Mouse (Mus musculus) gastrocnemius, postnatal 4 days (tissue): Measurements from ENCODE around the gene Abr. TPM values are rescaled to one million over a fixed set of nuclear protein-coding genes. Genes with fewer than 3 reads are reported as not detected.

ENCODE experiments used
- DNase-seq, 2 experiments: peaks; one replicate each; pipeline ENCODE4 v3.0.0; 2021 to 2022; ENCODE audit warnings: low spot score in 2 of 2, mixed read lengths in 2 of 2
- total RNA-seq, 2 experiments: library from RNA; stranded (reverse); gene quantifications; 2 replicates each; pipeline ENCODE4 v1.2.3; 2021

Gene Abr
- total RNA-seq, 2 experiments from 2014 or later = 32.4 to 37.8 TPM

DNA sequence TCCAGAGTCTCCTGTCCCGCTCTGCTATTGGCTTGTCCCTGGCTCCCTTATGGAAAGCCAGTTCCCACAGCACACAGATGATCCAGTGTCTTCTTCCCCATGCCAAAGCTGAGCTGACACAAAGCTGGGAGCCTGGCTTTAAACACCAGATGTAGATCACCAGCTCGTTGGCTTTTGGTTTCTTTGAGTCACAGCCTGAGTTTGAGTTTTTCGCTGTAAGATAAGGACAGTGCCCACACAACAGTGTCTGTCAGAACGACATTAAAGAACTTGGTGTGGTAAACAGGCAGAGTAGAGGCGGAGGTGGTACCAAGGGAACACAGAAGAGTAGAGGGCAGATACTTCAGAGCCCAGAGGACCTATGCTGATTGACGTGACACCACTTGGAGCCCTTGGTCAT is 101.2 kb downstream of the Abr start:
- no peak for DNase-seq

DNA sequence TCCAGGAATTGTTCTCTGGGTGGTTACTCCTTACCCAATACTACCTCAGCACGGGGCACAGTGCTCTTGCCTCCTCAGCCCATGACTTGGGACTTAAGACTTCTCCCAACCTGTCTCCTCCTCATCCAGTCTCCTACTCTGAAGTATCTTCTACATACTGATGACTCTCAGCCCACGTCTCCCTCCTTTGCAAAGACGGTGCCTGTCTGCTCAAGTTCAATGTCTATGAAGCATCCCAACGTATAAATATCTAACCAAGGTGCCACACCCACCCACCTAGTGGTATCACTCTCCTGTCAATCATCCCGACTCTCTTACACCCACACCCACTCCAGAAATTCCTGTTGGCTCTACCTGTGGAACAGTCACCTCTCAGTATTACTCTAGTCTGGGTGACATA is 103.5 kb downstream of the Abr start:
- DNase-seq = no peak

DNA sequence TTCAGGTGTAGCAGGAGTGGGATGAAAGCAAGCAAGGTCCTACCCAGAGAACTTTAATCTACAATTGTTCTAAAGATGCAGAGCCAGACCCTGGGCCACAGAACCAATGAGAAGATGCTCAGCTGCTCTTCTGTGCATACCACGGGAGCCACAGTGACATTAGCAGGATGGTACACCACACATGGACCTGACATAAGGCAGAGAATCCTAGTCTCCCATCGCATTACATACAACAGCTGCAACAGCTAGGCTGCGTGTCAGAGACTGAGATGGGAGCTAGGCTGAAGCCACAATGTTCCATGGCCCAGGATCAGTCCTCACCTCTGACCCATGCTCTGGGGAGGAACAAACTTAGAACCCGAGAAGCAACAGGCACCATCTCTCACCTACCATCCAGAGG is 104.0 kb downstream of the Abr start:
- no peak for DNase-seq

DNA sequence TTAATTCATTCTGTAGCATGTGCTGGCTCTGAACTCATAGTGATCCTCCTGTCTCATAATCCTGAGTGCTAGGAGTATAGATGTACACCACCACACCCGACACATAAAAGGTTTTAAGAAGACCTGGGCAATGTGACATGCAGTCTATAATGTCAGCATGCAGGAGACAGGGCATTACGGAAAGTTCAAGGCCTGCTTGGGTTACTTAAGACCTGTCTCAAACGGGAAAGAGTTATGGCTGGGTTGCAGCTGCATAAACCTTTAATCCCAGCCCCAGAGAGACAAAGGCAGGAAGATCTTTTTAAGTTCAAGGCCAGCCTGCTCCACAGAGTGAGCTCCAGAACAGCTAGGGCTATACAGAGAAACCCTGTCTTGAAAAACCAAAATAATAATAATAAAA is 105.2 kb downstream of the Abr start:
- no peak for DNase-seq

DNA sequence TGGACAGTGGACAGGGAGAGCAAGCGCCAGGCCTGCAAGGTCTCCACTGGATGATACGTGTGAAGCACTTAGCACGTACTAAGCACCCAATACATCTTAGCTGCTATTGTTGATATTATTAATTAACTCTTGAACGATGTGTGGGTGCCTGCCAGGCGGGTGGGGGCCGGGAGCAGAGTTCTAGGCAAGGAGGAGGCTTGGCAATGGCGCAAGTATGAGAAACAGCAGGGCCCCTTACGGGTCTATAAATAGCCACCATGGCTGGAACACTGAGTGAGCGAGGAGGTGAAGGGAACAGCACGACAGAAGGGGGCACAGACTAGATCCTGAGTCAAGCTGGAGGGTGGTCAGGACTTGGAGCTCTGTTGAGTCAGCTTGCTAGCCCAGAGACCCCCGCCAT is 107.0 kb downstream of the Abr start:
- DNase-seq = no peak

DNA sequence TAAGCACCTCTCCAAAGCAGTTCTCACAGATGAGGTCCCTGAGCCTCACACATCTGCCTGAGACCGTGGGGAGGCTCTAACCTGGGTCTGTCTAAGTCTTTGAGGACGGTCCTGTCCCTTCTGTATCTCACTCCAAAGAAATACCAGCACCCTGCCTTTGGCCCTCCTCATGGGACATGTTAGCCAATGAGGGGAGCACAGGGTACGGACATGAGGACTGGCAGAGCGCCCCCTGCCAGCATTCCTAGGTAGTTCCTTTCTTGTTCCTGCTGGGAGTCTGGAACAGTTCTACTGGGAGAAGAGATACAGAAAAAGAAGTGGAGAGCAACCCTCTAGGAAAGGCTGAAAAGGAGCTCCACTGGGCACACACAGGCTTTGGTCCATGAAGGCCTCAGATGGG is 111.1 kb downstream of the Abr start:
- DNase-seq = no peak

DNA sequence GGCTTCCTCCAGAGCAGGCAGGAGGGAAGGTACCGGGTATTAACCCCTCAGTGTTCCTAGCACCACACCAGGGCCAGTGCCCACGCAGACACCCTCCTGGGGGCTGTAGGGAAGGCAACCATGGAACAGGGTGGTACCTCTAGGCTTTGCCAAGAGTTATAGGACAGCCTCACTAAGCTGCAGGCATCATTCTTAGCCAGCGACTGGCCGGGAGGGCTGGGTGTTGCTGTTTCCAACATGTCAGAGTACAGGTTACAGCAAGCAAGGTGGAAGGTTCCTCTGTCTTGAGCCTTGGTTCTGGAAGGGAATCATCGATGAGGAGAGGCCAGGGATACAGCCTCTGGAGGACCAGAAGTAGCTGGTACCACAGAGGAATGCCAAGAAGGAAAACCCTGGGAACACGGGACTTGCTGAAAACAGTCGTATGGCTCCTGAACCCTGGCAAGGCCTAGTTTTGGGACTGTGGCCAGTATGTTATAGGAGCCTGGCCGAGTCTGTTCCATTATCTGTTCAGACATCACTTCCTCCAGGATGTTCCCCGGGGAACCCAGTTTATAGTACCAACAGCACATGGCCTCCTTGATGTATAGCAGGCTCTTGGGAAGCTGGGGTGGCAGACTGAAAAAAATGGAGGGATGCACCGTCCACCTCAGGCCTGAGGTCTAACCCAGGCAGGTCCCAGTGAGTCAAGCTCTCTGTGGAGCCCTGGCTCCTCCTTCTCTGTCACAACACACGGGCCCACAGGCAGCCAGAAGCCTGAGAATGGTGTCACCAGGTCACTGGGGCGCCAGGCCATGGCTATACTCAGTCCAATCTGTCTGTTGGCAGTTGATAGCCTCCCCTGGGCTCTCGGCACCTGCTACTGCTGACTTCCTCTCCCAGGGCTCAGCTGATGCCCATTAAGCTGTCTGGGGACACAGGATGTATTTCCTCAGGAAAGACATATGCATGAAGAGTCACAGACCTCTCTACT is 112.1 kb downstream of the Abr start:
- no peak for DNase-seq

DNA sequence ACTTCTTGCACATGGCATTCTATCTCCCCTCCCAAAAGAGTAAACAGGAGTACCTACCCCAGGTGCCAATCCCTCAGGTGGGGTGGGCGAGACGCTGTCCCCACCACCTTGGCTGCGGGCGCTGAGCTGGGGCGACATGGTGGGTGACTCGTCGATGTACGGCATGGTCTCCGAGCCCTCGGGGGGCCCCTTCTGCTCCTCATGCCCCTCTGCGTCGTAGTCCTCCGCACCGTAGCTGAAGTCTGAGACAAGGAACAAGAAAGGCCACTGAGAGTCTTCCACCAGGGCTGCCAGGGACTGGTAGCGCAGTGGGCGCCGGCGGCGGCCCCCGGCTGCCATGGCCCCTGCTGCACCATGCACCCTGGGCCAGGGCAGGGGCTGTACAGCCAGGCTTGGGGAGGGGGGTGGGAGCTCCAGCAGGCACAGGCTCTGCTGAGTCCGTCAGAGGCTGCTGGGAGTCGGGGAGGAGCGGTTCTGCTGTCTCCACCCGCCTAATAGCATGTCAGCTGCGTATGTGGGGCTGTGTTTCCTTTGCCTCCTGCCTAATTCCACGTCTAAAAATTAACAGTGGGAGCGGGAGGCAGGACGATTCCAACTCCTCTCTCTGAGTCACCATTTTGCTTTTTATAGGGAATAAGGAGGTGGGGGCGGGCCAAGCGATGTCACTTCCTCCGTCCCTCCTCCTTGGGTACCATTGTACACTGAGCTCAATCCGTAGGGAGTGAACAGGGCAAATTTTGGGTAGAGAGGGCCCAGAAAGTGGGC is 113.1 kb downstream of the Abr start:
- no peak for DNase-seq

DNA sequence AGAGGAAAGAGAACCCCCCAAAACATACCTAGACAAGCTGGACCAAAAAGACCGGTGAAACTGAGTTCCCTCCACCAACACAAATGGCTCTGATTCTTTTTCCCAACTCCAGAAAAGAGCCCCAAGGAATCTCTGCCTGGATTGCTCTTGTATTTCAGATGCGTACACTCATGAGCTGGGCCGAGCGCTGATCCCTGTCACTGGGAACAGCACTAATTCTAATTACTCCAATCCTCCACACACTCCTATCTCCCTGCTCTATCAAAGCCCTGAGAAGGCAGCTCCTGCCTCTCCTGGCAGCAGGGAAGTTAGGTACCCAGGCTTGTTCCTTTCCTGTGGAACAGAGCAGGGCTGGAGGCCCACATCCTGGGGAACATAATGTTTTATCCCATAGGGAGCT is 114.0 kb downstream of the Abr start:
- DNase-seq = no peak

DNA sequence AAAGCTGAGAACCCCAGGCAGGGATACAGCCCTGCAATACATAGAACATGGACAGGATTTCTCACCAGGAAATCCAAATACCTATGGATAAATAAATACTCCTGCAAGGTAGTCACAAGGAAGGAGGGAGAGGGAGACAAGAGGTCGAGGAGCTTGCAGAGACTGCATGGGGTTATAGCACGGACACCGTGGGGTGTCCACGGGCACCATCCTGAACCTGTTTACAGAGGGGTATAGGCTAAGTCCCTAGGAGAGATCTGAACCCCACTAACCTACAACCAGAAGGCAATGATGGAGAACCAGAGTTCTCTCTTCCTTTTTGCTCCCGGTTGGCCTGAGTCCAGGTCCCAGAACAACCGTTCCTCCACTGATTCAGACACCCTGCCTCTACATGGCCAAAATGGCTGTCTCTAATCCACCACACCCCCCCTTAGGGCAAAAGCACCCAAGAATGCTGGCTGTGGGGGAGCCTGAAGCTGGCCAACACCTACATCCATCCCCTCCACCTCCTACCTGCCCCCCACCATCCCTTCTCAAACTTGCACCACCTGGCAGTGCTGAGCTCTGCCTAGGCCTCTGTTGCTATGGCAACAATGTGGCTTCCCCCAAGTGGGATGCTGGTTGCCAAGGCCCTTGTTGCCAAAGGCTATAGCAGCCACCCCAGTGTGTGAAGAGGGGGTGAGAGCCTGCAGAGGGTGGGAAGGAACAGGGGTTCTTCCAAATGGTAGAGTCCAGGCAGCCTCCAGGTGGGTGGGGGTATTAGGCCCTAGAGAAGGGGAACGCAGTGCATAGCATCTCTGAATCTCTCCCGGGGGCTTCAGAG is 114.6 kb downstream of the Abr start:
- DNase-seq = no peak

DNA sequence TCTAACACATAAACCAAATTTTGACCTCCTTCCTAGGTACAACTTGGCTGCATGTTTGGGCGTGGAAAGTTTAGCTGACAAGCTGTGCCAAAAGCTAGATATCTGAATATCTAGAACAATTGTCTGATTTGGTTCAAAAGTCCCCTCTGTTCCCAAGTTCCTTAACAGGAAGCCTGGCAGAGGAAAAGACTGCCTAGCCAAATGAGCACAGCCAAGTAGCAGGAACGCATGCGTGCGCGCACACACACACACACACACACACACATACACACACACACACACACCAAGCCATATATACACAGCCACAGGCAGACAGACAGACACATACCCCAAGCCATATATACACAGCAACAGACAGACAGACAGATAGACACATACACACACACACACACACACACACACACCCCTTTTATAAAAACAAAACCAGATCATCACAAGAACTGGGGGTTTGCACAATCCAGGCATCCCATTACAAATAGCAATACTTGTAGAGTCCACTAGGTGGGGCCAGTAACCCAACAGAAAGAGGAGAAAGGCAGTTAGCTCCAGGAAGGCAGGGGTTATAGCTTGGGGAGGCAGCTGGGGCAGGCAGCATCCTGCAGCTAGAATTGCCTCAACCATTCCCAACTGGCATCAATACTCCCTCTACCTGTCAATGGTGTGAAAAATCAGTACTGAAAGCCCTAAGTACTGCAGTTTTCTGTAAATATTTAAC is 115.4 kb downstream of the Abr start:
- no peak for DNase-seq

DNA sequence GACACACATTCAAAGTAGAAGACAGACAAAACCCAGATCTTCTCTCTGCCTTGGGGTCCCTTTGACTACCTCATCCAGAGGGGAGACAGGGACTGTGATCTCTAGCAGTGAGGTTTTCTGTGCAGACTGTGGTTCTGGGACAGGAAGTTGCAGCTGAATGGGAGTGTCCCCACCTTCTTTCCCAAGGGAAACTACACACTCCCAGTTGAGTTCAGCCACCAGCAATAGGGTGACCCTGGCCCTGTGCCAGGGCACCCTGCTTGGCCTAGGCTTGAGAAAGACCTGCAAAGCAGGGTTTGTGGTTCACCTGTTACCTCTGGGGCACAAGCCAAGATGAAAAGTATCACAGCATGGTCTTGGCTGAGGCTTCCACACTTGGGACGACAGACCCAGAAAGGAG is 117.0 kb downstream of the Abr start:
- no peak for DNase-seq

DNA sequence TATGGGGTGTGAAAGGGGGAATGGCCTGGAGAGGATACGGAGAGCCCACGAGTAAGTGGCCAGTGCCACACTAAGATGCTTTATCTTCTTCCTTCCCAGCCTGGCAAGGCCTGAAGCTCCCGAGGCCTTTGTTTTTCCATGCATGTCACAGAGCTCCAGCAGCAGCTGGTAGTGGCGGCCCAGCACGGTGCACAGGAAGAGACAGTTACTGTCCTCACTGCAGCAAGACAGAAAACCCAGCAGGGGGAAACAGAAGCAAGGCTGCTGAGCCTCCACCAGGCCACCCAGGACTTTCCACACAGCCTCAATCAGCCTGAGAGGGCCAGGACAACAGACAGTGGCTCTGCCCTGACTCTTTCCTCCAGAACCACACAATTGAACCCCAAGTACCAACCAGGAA is 118.1 kb downstream of the Abr start:
- DNase-seq = no peak

DNA sequence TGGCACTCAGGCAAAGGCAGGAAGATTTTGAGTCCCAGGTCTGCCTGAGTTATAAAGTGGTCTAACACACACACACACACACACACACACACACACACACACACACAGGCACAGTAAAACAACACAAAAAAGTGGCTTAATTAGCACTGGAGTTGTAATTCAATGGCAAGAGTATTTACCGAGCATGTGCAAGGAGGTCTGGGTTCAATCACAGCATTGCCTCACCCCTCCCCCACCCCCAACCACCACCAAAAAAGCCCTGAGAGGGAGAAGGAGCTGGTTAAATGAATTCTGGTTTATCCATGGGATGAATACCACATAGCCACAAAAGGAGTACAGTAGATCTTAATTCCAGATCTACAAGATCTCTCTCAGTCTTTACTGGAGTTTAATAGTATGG is 122.1 kb downstream of the Abr start:
- DNase-seq = no peak

DNA sequence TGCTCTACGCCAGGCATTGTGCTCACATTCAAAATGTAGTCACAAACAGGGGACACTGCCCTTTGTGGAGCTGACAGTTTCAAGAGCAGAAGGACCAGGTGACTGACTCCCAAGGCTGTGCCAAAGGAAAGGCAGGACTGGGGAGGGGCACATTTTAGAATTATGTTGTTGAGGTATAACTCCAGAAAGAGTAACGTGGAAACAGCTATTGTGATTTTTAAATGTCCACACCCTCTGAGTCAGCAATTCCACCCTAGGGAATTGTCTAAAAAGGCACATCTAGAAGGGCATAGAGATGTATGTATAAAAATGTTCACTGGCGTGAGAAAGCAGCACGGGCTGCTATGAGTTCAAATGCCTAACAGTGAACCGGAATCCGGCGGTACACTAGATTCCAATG is 122.5 kb downstream of the Abr start:
- DNase-seq = no peak

DNA sequence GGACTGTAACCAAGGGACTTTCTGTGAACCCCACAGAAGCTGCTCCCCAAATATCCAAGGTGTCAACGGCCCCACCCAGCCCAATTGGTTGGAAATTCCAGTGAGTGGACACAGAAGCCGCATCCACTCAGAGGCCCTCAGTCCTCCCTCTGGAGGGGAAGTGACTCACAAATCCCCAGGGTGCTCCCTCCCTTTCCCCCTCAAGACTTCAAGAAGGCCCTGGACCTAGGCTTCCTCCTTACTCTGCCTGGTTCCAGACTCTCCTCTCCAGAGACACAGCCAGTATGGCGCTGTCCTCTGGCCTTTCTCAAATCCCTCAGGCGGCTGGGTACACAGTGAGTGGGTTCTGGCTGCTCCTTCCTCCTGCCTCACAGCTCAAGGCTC is 124.4 kb downstream of the Abr start:
- DNase-seq = no peak

DNA sequence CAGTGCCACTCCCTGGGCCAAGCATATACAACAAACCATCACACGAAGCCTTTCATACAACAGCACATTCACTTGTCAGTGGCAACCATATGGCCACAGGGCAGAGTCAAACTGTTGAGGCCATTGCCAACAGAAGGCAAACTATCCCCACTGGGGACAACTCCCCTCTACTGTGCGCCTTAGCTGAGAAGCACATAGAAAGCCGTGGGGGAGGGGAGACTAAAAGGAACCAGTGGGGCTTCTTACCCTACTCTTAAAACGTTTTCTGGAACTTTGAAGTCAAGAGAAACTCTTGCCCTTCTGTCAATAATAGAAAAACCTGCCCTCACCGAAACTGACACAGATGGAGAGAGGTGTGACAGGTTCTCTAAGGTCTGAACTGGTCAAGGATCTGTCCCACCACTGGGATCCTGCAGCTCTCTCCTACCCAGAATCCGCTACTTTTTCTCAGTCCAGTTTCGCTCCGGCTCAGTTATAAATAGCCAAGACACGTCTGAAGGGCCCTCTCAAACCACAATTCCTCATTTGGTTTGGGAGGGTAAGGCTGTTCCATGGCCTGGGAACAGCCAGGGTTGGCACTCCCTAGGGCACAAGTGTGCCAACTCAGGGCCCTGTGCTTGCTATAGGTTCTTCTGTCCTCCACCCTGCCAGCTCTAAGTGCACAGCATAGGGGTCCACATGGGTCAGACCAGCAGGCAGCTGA is 124.9 kb downstream of the Abr start:
- DNase-seq = no peak

DNA sequence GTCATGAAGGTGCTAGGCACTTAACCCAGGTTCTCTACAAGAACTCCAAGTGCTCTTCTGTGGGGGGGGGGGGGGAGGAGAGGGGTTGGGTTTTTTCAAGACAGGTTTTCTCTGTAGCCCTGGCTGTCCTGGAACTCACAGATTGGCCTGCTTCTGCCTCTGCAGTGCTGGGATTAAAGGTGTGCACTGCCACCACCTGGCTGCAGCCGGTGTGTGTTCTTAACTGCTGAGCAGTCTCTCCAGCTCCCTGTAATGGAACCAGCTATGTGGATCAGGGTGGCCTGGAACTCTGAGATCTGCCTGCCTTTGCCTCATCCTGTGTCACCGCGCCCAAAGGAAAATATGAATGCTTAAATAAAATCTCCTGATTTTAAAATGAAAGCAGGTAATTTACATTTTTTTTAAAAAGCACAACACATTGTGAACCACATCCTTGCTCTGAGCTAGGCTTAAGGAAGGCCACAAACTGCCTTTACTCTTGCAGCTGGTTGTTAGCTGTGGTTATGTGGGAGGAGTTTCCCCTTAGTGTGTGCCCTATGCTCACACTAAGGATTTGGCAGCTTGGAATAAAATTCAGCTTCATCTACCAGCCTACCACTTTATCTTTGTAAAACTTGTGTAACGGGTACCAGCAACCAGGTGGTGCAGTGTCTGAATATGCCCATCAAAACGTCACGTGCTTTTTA is 125.9 kb downstream of the Abr start:
- DNase-seq = no peak

DNA sequence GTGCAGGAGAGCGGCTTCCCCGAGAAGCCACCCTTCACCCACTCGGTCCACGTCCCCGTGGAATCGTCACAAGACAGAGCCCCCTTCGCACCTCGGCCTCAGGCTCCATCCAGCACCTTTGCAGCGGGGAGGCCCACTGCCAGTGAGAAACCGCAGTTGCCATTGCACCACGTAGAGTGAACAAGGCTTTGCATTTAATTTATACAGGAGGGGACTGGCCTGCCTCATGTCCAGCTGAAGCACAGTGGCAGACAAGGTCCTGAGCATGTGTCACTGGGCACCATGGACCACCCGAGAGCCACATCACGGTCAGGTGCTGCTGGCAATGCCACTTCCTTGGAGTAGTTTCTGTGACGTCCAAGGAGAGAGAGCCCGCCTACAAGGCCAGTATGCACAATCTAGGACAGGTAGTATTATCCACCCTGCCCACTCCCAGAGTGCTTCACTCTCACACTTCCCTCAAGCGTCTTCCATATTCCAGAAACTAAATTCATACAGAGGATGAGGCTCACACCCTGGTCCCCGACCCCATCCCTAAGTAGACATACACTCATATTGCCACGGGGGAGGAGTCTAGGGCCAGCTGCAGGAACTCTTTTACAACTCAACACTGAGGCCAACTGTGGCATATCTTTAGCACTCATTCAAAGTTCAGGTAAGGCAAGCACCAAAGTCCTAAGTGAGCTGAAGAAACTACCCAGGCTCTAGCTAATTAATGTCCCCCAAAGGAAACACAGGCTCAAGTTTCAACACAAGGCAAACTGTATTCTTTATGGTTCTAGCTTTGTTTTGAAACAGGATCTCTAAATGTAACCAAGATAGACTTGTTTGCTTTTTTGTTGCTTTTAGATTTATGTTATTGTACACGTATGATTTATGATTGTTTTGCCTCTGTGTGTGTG is 126.7 kb downstream of the Abr start:
- no peak for DNase-seq
